Mouse (Mus musculus) embryonic fibroblast, embryonic 13.5 days (primary cell): ENCODE results near the gene Rab7.

Experiments
- CTCF ChIP-seq: IDR thresholded peaks from 2 replicates; pipeline ENCODE4 v1.5.1; 2011; ENCODE audit warnings: mild to moderate bottlenecking, control low read depth, low read length, moderate library complexity, borderline replicate concordance; ENCODE audit not compliant: insufficient read depth
- POLR2A ChIP-seq: IDR thresholded peaks from 2 replicates; pipeline ENCODE4 v1.6.1; 2011; ENCODE audit warnings: low read depth, mild to moderate bottlenecking, control low read depth, low read length, moderate library complexity

- TF ChIP-seq CTCF (no peak), POLR2A (no peak)
Measured at GRCm38 (mm10) chr6:87980374-87981029, 64.6 kb downstream of the Rab7 start.
